Mouse (Mus musculus) neural tube, embryonic 13.5 days (tissue): ENCODE data around the gene Snrpc. TPM values are rescaled to one million over a fixed set of nuclear protein-coding genes. Genes with fewer than 3 reads are reported as not detected.
A peak's percentile ranks its signal among the peaks of the same experiment; 100 is the strongest.
"Not testable (repeated sequence)": the region's sequence is repeated elsewhere in the genome, so short reads cannot be mapped to it uniquely, and the experiment has no call there.

Experiments
- ATAC-seq: fragments of 200-750 bp; cut with Nextera tagmentation; 2 replicates; pipeline ENCODE4 v1.8.0; 2017; ENCODE audit warnings: low read depth, mild to moderate bottlenecking, moderate TSS enrichment, moderate library complexity
- H3K27ac ChIP-seq: fragments of 300-500 bp; sonication (generic); replicated peaks from 2 replicates; pipeline ENCODE4 v1.5.1; 2015; ENCODE audit warnings: moderate library complexity, mild to moderate bottlenecking, inconsistent platforms
- H3K27me3 ChIP-seq: fragments of 300-500 bp; sonication (generic); 2 replicates; pipeline ENCODE4 v1.6.1; 2015; ENCODE audit warnings: mild to moderate bottlenecking, inconsistent platforms
- H3K36me3 ChIP-seq: fragments of 300-500 bp; sonication (generic); 2 replicates; pipeline ENCODE4 v1.6.1; 2015; ENCODE audit warnings: mild to moderate bottlenecking, inconsistent platforms
- H3K4me1 ChIP-seq: fragments of 300-500 bp; sonication (generic); replicated peaks from 2 replicates; pipeline ENCODE4 v1.6.1; 2015; ENCODE audit warnings: inconsistent platforms
- H3K4me2 ChIP-seq: fragments of 300-500 bp; sonication (generic); 2 replicates; pipeline ENCODE4 v1.6.1; 2015; ENCODE audit warnings: inconsistent platforms, mild to moderate bottlenecking, moderate library complexity
- H3K4me3 ChIP-seq: fragments of 300-500 bp; sonication (generic); 2 replicates; pipeline ENCODE4 v1.5.1; 2015; ENCODE audit warnings: mild to moderate bottlenecking, inconsistent platforms
- H3K9ac ChIP-seq: fragments of 300-500 bp; sonication (generic); 2 replicates; pipeline ENCODE4 v1.6.1; 2015; ENCODE audit warnings: moderate library complexity, mild to moderate bottlenecking, inconsistent platforms
- H3K9me3 ChIP-seq: fragments of 300-500 bp; sonication (generic); 2 replicates; pipeline ENCODE4 v1.6.1; 2016; ENCODE audit warnings: inconsistent platforms
- WGBS: fragments of 180-500 bp; shearing (Covaris S2); methylation state at CpG from one replicate; pipeline ENCODE4 v1.1.7; 2015; 5-methylcytosine and 5-hydroxymethylcytosine counted together
- polyA plus RNA-seq: library from polyadenylated mRNA; unstranded; fragments of >200 nt; fragmentation: Nextera tagmentation; extraction: Ambion mirVana; gene quantifications from 2 replicates; pipeline ENCODE4 v1.2.1, GENCODE M21; 2015

Gene Snrpc
- polyA plus RNA-seq, result 257 and 271 TPM in 2 replicates

DNA sequence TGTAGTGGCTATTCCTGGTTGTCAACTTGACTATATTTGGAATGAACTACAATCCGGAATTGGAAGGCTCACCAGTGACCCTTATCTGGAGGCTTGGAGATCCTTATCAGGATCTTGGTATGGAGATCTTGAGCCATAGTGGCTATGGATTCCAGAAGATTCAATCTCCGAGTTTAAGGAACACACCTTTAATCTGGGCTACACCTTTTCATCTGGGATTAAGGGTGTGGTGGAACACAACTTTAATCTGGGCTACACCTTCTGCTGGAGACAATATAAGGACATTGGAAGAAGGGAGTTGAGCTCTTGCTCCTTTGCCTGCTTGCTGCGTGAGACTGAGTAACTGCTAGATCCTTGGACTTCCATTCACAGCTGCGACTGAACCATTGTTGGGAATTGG lies at the start of gene Snrpc:
Snrpc (plus strand) TSS at position 301 of the 400 bp plus-strand sequence.
- ATAC-seq, H3K27ac ChIP-seq, H3K4me3 ChIP-seq, H3K9me3 ChIP-seq, H3K9ac ChIP-seq: not testable (repeated sequence)
- Histone ChIP-seq H3K4me1 (peaks cover 19% of the 10 kb centered on the region), H3K27me3 (peaks cover 15% of the 10 kb centered on the region), H3K36me3 (peaks cover 10% of the 10 kb centered on the region), H3K4me2 (0 out of 2 replicates have a peak within 1 kb of the TSS, but pooled peaks have one; percentile 73)
- WGBS, result 83% methylated on average over 4 of the region's 4 CpGs

DNA sequence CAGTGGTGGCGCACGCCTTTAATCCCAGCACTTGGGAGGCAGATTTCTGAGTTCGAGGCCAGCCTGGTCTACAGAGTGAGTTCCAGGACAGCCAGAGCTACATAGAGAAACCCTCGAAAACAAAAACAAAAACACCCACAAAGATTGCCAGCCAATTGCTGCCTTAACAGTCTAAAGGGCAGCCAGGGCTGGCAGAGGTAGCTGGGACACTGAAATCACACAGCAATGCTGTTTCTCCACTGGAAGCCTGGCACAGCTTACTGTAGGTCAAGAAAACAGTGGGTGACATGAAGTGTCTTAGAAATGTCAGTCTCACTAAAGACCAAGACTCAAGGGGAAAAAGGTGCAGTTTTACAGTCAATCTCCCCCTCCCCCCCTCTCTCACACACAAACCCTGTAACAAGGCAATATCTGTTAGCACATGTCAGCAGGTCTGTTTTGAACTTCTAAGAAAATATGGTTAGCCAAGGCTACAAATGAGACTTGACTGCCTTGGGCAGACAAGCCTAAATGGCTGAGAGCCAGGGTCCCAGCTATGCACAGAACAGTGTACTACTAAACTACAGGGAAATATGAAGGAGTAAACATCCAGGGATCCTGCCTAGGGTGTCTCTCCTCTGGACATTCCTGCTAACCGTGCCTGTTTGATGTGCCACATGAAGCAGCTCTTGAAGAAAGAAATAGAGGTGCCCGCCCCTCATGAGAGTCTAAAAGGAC lies 49.3 kb upstream of the Snrpc start:
- Histone ChIP-seq H3K36me3 (peaks cover 31% of the 10 kb centered on the region), H3K9ac (no peak overlapping the region), H3K9me3 (no peaks in the 10 kb centered on the region), H3K27me3 (no peaks in the 10 kb centered on the region), H3K4me2 (no peak overlapping the region), H3K4me3 (no peak overlapping the region), H3K27ac (no peak overlapping the region), H3K4me1 (no peaks in the 10 kb centered on the region)
- 92% methylated on average over 6 of the region's 6 CpGs for WGBS
- no peak for ATAC-seq

DNA sequence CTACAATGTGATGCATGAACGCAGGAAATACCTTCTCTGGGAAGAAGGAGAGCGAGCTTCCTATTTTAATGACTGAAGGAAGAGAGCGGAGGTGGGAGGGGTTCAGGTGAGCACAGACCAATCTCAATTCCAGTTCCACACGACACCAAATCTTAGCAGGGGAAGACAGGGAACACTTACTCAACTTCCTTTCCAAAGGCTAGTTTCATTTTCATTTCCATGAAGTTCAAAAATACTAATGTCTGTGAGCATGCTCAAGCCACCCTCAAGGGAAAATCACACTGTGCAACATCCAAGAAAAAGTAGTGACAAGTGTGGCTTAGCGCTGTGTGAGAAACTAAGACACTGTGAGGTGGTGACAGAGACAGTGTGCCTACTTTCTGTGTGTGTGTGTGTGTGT lies 47.9 kb upstream of the Snrpc start:
- no peak overlapping the region for H3K9ac ChIP-seq
- no peaks in the 10 kb centered on the region for H3K27me3 ChIP-seq
- ATAC-seq, result no peak
- peaks cover 17% of the 10 kb centered on the region for H3K36me3 ChIP-seq
- H3K4me3 ChIP-seq, result no peak overlapping the region
- no peaks in the 10 kb centered on the region for H3K9me3 ChIP-seq
- H3K27ac ChIP-seq, result no peak overlapping the region
- WGBS, result 96% methylated on average over 5 of the region's 5 CpGs
- no peak overlapping the region for H3K4me2 ChIP-seq
- H3K4me1 ChIP-seq, result no peaks in the 10 kb centered on the region

DNA sequence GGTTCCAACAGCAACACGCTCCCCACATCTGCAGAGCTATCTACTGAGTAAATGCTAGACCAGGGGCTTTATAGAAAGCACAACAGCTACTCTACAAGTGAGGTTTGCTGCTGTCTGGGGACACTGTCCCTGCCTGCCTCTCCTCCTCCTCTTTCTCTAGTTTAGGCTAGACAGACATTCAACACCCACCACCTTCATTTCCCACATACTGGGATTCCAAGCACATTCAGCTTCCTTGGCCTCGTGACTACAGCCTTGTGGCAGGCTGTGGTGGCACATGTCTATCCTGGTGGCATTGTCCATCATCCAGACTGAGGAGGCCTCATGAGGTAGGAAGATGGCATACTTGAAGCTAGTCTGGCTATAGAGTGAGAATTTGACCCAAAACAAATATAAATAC lies 47.0 kb upstream of the Snrpc start:
- peaks cover 7% of the 10 kb centered on the region; the same call in 1 of the 2 replicates for H3K36me3 ChIP-seq
- H3K4me2 ChIP-seq, result no peak overlapping the region
- peaks cover 4% of the 10 kb centered on the region for H3K4me1 ChIP-seq
- no peak for ATAC-seq
- 93% methylated on average over 2 of the region's 2 CpGs for WGBS
- H3K4me3 ChIP-seq, result no peak overlapping the region
- no peak overlapping the region for H3K27ac ChIP-seq
- no peak overlapping the region for H3K9ac ChIP-seq
- H3K27me3 ChIP-seq, result no peaks in the 10 kb centered on the region
- no peaks in the 10 kb centered on the region for H3K9me3 ChIP-seq

DNA sequence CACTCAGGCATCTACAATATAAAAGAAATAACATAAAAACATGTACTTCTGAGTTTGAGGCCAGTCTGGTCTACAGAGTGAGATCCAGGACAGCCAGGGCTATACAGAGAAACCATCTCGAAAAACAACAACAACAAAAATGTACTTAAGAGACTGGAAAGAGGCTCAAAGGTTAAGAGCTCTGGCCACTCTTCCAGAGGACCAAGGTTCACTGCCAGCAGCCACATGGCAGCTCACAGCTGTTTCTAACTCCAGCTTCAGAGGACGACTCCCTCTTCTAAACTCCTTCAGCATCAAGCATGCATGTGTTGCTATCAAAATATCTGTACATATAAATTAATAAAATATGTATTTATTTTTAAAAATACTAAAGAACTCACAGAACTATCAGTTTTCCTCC lies 46.4 kb upstream of the Snrpc start:
- peaks cover 10% of the 10 kb centered on the region for H3K4me1 ChIP-seq
- 0 out of 2 replicates have a peak, but pooled peaks cover 4% of the 10 kb centered on the region for H3K36me3 ChIP-seq
- ATAC-seq, result no peak
- no peak overlapping the region for H3K27ac ChIP-seq
- WGBS, result 89% methylated on average over 2 of the region's 2 CpGs
- no peak overlapping the region for H3K4me2 ChIP-seq
- H3K27me3 ChIP-seq, result no peaks in the 10 kb centered on the region
- no peaks in the 10 kb centered on the region for H3K9me3 ChIP-seq
- no peak overlapping the region for H3K9ac ChIP-seq
- no peak overlapping the region for H3K4me3 ChIP-seq

DNA sequence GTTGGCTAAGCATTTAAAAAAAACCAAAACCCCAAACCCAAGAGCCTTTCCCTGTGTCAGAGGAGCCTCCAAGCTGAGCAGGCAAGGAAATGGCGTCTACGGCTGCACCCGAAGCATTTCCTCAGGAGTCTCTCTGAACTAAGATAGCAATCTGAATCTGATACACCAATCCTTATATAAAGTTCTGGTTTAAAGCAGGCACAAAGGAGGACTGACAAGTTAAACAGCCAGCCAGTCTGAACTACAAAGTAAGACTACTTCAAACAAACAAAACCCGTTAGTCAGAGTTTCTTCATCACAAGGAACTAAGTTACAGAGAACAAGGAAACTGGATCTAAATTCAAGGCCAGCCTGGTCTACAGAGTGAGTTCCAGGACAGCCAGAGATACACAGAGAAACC lies 45.4 kb upstream of the Snrpc start:
- Histone ChIP-seq H3K9me3 (no peaks in the 10 kb centered on the region), H3K27me3 (no peaks in the 10 kb centered on the region), H3K4me1 (peaks cover 19% of the 10 kb centered on the region), H3K36me3 (0 out of 2 replicates have a peak, but pooled peaks cover 4% of the 10 kb centered on the region), H3K9ac (no peak overlapping the region), H3K4me3 (no peak overlapping the region), H3K4me2 (no peak overlapping the region), H3K27ac (no peak overlapping the region)
- 87% methylated on average over 4 of the region's 4 CpGs for WGBS
- no peak for ATAC-seq

DNA sequence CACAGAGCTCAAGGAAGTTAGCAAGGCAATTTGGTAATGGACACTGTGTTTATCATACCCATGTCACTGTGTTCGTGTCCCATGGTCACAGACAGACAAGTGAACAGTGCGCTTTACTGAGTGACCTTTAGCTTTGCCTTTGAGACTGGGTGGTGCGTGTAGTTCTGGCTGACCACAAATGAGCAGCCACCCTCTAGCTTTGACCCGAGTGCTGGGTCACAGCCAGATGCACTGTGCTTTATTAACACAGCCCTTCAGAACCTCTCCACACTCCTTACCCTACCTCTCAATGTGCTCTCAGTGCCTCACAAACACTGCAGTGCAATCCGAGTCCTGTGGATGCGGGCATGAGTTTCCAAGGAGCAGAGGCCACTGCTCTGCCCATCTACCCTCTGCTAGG lies 44.8 kb upstream of the Snrpc start:
- Histone ChIP-seq H3K4me3 (no peak overlapping the region), H3K9ac (no peak overlapping the region), H3K9me3 (no peaks in the 10 kb centered on the region), H3K4me1 (peaks cover 26% of the 10 kb centered on the region), H3K4me2 (no peak overlapping the region), H3K36me3 (0 out of 2 replicates have a peak, but pooled peaks cover 4% of the 10 kb centered on the region), H3K27me3 (no peaks in the 10 kb centered on the region), H3K27ac (no peak overlapping the region)
- WGBS, result 90% methylated on average over 6 of the region's 6 CpGs
- ATAC-seq, result no peak

DNA sequence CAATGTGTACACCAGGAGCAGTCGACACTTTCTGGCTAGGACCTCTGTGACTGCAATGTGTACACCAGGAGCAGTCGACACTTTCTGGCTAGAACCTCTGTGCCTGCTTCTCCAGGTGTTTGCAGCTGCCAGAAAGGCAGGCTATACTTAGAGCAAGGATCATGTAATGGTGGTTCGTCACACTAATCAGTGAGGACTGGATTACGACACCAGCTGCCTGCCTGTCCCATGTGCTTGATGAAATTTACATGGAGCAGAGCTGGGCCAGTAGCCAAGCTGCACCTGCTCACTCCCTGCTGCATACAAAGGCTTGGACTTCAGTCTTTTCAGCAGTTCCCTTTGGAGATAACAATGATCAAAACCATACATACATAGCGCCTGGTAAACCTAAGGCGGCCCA lies 41.2 kb upstream of the Snrpc start:
- no peak overlapping the region for H3K4me3 ChIP-seq
- 0 out of 2 replicates have a peak, but pooled peaks cover 4% of the 10 kb centered on the region for H3K36me3 ChIP-seq
- H3K9ac ChIP-seq, result peak overlapping the region; percentile 57
- peak overlapping the region; percentile 43 for H3K4me2 ChIP-seq
- H3K27me3 ChIP-seq, result no peaks in the 10 kb centered on the region
- peaks cover 48% of the 10 kb centered on the region for H3K4me1 ChIP-seq
- peak; percentile 88 for ATAC-seq
- H3K9me3 ChIP-seq, result no peaks in the 10 kb centered on the region
- peak overlapping the region; percentile 93 for H3K27ac ChIP-seq
- WGBS, result 36% methylated on average over 6 of the region's 6 CpGs

DNA sequence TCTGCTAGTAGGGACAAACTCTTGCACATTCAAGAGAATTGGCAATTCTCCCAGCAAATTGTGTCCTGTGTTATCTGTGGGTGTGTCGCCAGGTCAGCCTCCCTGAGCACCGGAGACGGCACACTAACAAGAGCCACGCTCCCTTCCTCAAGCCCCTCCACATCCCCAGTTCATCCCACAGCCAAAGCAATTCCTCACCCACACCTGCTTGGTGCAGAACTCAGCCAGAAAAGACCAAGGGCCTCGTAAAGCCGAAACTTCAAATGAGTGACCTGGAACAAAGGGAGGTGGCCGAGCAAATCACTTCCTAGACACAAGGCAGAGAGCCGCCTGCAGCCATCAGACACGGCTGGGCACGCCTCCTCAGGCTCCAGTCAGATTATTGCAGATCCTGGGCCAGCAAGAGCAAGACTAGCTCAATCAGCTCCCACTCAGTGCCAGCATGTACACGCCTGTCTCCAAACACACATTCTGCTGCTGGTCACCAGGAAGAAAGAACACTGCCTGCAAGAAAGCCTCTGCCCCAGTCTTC lies 40.5 kb upstream of the Snrpc start:
- Histone ChIP-seq H3K9me3 (no peaks in the 10 kb centered on the region), H3K9ac (peak overlapping the region; percentile 57), H3K4me3 (peak overlapping the region; percentile 9; the same call in 1 of the 2 replicates), H3K36me3 (0 out of 2 replicates have a peak, but pooled peaks cover 4% of the 10 kb centered on the region), H3K4me2 (peak overlapping the region; percentile 43), H3K4me1 (peaks cover 48% of the 10 kb centered on the region), H3K27ac (peak overlapping the region; percentile 93), H3K27me3 (no peaks in the 10 kb centered on the region)
- peak; percentile 74; the same call in 1 of the 2 replicates for ATAC-seq
- WGBS, result 7% methylated on average over 11 of the region's 11 CpGs

DNA sequence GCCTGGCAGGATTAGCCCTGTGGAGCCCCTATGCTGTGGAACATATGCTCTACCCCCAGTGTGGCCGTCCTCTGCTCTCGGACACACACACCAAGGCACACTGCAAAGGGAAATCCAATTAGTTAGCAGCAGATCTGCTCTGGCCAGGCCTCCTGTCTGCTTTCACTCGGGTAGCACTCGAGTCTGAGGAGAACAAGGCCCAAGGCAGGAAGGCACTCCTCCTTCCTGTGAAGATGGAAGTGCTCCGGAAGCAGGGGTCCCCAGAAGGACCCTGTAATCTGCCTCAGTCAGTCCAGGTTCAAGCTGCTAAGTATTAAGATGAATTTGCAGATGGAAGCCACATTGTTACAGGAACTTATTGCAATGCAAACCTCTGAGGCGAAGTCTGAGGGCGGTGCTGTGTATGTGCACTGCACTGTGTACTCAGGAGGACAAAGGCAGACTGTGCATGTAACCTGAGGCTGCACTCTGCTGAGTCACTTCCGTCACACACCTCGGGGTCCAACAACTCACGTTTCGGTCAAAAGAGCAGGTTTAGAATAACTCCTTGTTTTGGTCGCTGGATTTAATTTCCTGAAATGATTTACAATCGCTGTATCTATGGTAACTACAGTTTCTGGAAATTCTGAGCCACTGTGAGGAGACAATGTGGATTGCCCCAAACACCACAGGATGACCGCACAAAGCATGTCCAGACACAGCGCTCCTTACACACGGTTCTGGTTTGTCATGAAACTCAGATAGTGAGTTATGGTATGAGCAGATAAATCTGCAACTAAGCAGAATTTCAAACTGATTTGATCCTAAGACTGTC lies 38.0 kb upstream of the Snrpc start:
- Histone ChIP-seq H3K27me3 (no peaks in the 10 kb centered on the region), H3K9me3 (no peaks in the 10 kb centered on the region), H3K4me2 (no peak overlapping the region), H3K9ac (peak overlapping the region; percentile 36; the same call in 1 of the 2 replicates), H3K27ac (peak overlapping the region; percentile 76), H3K4me1 (peaks cover 52% of the 10 kb centered on the region), H3K36me3 (no peaks in the 10 kb centered on the region), H3K4me3 (no peak overlapping the region)
- no peak for ATAC-seq
- WGBS, result 47% methylated on average over 16 of the region's 16 CpGs

DNA sequence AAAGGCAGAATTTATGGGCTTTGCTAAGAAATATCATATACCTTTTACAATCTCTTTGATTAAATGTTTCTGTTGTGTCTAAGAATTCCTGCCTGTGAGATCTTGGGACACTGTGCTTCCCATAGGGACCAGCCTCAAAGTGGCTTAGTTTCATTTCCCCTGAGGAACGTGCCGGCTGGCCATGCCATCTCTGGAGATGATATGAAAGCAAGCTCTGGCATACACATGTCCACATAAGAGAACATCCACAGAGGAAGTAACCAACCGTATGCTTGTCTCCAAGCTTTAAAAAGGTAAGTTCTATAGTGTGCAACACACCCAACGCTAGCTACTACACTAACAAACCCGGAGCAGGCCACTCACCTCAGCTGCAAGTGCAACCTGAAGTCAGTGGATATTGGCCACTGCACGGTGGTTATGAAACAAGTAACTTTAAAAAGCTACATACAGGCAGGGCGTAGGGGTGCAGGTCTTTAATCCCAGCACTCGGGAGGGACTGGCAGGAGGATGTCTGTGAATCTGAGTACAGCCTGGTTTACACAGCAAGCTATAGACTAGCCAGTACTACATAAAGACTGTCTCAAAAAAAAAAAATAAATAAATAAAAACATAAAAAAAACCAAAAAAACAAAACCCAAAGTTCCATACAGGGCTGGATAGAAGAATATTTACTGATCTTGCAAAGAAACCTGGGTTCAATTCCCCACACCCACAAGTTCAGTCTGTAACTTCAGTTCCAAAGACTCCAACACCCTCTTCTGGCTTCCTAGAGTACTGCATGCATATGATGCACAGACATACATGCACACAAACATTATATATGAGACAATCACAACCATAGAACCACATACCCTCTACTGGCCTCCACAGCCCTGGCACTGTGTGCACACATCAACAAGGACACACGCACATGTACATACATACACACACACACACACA lies 37.0 kb upstream of the Snrpc start:
- no peak for ATAC-seq
- peaks cover 48% of the 10 kb centered on the region for H3K4me1 ChIP-seq

More for the DNA sequence above, 37.0 kb upstream of the Snrpc start:
- no peaks in the 10 kb centered on the region for H3K36me3 ChIP-seq
- H3K4me2 ChIP-seq, result no peak overlapping the region
- no peak overlapping the region for H3K4me3 ChIP-seq
- H3K9me3 ChIP-seq, result no peaks in the 10 kb centered on the region
- H3K9ac ChIP-seq, result no peak overlapping the region
- H3K27ac ChIP-seq, result no peak overlapping the region
- 85% methylated on average over 9 of the region's 9 CpGs for WGBS
- no peaks in the 10 kb centered on the region for H3K27me3 ChIP-seq
